Mouse (Mus musculus) megakaryocyte-erythroid progenitor cell, adult 5-6 weeks (primary cell): ENCODE data around the gene Vmn2r27. TPM values are rescaled to one million over a fixed set of nuclear protein-coding genes. Genes with fewer than 3 reads are reported as not detected.

Experiments used
- ATAC-seq: replicated peaks from 2 replicates; pipeline ENCODE4 v1.8.0; 2016; ENCODE audit warnings: mild to moderate bottlenecking, inconsistent platforms; ENCODE audit not compliant: severe bottlenecking, poor library complexity, low FRiP score, low TSS enrichment
- total RNA-seq, 2 experiments: library from RNA; stranded (forward) in 1 of 2; stranded (reverse) in 1 of 2; fragments of 200-1000, 215-1000 nt in 1 of 2; fragments of >200 nt in 1 of 2; fragmentation: Nextera tagmentation in 1 of 2; gene quantifications; 2 replicates each; pipeline ENCODE4 v1.2.3; 2014 to 2017

The Vmn2r27 gene
- total RNA-seq (2014; fragmentation: Nextera tagmentation): not detected in 2 replicates
- total RNA-seq (2017): not detected in 2 replicates

DNA sequence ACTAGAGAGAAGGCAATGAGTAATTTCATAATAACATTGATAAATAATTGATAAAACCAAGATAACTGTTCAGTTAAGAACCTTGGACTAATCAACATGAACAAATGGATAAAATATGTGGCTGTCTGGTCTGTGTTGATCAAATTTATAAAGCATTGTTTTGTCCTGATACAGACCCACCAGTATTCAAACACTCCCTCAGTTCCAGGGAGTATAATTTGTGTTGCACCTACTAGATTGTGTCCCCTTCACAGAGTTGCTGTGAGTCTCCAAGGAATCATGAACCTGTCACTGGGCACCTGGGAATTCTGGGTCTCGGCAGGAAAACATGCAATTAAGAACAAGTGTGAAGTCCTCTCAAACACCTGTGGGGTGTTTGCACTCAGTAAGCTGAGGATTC, at the start of gene Vmn2r27:
TSS of gene Vmn2r27 (minus strand) at position 101 of the 400 bp plus-strand sequence.
- ATAC-seq: no peak

DNA sequence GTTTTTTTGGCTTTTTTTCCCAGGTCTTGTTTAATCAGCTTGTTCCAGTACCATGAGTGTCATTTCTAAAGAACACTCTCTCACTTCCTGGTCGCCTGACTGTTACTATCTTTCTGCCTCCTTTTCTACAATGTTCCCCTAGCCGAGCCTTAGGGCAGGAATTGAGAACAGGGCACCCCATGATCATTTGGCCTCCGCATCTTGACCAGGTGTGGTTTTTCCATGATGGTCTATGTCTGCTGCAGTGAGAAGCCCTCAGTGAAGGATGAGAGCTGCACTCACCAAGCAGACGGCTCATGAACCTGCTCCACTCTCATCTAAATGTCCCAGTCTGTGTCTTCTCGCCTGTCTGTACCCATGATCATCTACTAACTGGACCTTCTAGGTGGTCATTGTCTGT, 46.6 kb upstream of the Vmn2r27 start:
- no peak for ATAC-seq

DNA sequence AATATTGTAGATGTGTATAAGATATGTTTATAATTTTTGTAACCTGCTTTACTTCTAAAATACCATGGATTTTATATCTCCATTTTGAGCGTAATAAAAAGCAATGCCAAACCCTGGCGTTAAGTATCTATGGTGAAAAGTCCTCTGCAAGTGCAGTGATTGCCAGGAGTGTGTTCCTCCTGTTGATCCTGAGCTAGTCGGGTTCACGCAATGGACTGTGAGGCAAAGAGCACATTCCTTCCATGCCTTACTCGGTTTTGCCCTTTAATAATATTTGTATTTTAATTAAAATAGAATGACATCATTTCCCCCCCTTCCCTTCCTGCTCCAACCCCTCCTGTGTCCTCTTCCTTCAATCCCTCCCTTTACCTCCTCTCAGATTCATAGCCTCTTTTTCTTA, 46.0 kb upstream of the Vmn2r27 start:
- no peak for ATAC-seq

DNA sequence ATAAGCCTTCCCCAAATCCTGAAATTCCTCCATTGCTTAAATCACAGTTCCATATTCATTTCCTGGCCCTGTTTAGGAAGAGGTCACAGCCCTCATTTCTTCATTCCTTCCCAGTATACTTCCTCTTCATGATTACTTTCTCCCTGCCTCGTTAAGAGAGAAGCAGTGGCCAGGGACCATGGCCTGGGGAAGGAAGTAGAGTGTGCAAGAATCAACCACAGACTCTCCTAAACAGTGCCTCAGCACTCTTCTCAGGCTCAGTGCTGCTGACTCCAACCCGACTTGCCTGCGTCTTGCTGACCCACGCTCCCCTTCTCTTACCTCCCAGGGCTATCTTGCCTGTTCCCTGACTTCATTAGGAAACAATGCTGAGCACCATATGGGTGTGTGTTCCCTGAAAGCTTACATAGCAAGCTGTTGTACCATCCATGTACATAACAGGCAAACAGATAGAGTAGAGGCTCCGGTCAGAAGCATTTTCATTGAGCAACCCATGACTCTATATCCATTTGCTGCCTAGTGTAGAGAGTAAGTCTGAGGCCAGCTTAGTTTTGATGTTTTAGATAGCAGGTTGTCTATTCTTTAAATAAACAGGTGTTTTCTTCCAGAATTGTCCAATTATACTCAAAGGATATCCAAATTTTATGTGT, 41.7 kb upstream of the Vmn2r27 start:
- ATAC-seq: no peak

DNA sequence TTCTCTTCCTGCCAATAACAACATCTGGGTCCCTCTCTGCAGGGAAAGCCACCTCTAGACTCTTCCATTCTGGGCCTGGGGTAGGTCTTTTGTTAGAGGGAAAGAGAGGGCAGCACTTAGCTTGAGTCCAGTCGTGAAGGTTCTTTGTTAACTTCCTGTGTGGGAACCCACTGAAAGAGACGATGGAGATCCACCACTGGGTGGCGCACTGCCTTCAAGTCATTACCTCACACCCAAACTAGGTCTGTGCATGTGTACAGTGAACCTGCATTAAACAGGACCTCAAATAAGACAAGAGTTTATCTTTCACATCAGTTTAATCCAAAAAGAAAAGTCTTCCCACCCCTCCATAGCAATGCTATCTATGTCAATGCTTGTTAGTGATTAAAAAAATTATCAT, 31.0 kb upstream of the Vmn2r27 start:
- peak; percentile 91 for ATAC-seq

DNA sequence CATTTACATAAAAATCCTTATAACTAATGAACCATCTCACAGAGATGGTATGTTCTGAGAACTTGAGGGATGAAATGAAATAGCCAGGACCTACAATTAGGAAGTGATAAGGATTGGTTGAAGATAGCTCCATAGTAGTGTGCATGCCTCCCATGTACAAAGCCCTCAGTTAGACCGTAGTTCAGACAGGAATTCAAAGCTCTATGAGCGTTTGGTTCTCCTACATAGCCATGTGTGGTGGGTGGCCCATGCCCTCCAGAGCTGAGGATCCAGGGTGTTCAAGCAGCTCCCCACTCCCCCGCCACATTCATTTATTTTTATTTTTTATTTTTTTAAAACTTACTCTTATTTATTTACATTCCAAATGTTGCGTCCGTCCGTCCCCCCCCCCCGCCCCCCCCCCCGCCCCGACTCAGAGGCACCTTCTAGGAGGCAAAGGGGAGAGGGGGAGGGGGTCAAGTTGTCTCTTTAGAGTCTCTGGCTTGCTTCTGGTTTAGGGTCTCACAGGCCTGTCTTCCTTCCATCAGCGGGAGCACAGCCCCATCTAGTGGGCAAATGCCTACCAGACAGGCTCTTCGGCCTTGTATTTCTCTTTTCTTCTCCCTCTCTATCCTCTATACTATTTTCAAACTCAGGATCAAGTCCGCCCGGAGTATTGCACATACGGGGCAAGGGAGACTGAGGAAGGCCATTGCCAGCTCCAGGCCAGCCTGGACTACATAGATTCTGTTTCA, 28.7 kb upstream of the Vmn2r27 start:
- peak; percentile 88 for ATAC-seq

DNA sequence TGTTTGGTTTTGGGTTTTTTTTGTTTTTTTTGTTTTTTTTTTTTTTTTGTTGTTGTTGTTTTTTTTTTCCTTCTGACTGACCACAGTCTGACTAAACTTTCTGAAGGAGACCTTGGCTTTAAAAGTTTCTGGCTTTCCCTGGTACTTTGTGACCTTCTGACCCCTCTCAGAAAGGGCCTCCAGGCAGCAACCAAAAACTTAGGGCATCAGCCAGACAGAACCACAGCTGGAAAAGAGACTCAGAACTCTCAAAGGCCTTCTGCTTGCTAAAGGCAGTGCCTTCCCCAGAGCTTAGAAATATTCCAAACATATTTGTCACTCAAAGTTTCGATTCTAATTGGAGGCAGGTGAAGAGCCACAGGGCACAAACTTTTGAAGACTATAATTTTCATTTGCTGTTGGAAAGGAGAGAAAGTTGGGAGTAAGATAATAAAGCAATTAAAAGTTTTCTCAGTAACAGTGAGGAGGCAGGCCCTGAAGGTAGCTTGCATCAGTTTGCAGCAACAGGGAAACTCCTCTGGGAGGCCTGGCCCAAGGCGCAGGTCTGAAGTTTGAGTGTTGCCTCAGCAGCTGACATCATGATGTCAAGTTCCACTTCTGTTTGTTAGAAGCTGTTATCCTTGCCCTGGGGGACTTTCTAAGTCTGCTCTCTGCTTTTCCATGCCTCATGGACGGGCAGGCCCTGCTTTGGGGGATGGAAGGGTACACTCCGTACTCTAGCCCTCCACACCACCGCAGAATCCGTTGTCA, 24.2 kb upstream of the Vmn2r27 start:
- no peak for ATAC-seq

DNA sequence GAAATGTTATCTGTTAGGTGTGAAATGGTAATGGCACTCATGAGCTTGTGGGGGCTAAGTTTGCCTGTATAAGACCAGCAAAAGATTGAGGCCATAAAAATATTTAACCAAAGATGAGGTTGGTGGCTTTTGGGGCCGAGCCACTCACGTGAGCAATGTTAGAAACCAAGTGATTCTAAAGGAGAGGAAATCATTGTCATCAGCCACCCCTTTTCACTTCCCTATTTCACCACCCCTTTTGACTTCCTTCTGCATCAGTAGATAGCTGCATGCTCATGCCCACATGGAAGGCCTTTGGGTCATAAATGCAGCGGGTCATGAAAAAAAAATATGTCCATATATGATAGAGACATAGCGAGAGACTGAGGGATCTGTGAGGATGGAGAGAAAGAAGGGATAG, 29.5 kb downstream of the Vmn2r27 start:
- peak; percentile 70 for ATAC-seq

DNA sequence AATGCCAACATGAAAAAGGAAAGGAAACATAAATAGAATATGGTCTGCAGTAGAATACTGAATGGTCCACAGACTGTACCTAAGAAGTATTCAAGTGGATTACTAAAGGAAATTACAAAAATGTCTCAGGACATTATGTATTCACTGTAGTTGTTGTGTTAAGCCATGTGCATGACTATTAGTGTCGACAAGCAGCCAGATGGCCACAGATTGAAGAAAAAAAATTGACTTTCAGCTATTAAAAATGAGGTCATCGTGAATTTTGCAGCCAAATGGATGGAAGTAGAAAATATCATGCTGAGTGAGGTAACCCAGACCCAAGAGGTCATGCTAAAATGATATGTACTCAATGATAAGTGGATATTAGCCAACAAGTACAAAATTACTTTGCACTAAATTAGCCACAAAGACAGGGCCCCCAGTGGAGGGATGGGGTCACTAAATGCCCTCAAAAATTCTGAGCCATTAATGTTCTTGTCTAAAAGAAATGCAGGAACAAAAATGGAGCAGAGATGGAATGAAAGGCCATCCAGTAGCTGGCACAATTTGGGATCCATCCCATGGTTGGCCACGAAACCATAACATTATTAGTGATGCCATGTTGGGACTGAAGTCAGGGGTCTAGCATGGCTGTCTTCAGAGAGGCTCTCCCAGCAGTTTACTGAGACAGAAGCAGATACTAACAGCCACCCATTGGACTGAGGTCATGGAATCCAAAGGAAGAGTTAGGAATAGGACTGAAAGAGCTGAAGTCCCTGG, 63.0 kb downstream of the Vmn2r27 start:
- ATAC-seq: no peak

DNA sequence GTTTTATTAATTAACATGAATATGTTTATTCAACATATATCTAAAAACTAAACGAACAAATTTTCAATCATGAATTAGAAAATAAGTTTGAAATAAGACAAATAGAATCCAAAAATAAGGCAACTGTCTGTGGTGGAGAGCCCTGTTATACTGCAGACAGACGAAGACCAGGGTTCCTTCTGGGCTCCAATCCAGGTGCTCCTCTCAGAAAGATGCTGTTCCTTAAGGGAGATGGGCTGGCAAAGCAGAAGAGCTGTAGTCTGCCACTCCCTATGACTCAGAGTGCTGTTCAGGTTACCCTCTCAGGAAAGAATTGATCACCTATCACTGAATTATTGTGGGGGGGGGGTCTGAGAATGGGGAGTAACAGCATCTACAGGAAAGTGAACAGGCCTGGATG, 65.1 kb downstream of the Vmn2r27 start:
- no peak for ATAC-seq

DNA sequence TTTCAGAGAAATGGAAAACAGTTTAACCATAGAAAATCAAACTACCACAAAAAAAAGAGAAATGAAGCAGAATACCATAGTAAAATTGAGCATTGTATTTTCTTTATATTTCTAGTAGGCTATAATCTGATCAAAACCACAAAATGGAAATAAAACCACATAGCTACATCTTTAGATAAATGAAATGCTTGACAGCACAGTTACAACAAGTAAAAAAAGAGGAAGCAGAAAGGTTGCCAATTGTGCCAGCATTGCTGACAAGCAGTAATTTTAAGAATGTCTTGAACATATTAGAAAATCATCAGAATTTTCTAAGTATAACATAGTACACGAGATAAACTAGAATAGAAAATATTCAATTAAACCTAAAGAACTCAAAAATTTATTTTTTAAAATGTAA, 81.8 kb downstream of the Vmn2r27 start:
- no peak for ATAC-seq

Other genes starting within 250 kb of the Vmn2r27 start
- gene Vmn2r26, start 207.3 kb downstream of the Vmn2r27 start, total RNA-seq (2014; fragmentation: Nextera tagmentation): not detected in 2 replicates
- not detected in 2 replicates for gene Vmn2r26, start 207.3 kb downstream of the Vmn2r27 start, total RNA-seq (2017)
- gene Cd163, start 72.8 kb upstream of the Vmn2r27 start, total RNA-seq (2014; fragmentation: Nextera tagmentation): 1.1 TPM in 1 of 2 replicates, not detected in the other
- gene Cd163, start 72.8 kb upstream of the Vmn2r27 start, total RNA-seq (2017): 0.99 and 2.9 TPM in 2 replicates
- gene Pex5, start 183.2 kb upstream of the Vmn2r27 start, total RNA-seq (2014; fragmentation: Nextera tagmentation): 38.9 and 54.0 TPM in 2 replicates
- gene Pex5, start 183.2 kb upstream of the Vmn2r27 start, total RNA-seq (2017): 25.7 and 33.0 TPM in 2 replicates
- 11.5 and 18.4 TPM in 2 replicates for gene Clstn3, start 232.9 kb upstream of the Vmn2r27 start, total RNA-seq (2014; fragmentation: Nextera tagmentation)
- gene Clstn3, start 232.9 kb upstream of the Vmn2r27 start, total RNA-seq (2017): 7.5 and 19.9 TPM in 2 replicates